Mouse (Mus musculus): ENCODE data around the gene Foxd4. TPM values are rescaled to one million over a fixed set of nuclear protein-coding genes. Genes with fewer than 3 reads are reported as not detected.

The Foxd4 gene
- polyA plus RNA-seq, 1 experiment from 2014 or later: not detected

GRCm38 (mm10) chr19:24873873-24874272, 27.1 kb downstream of the Foxd4 start:
- Histone ChIP-seq H3K4me3 (no peak overlapping the region), H3K9me3 (replicated peaks) (no peaks in the 10 kb centered on the region), H3K27me3 (peaks cover 8% of the 10 kb centered on the region), H3K4me1 (replicated peaks) (peaks cover 12% of the 10 kb centered on the region; the same call in 1 of the 2 replicates), H3K27ac (no peak overlapping the region), H3K4me2 (no peak overlapping the region), H3K36me3 (no peaks in the 10 kb centered on the region), H3K9ac (no peak overlapping the region)
- ATAC-seq (replicated peaks; ENCODE audit: insufficient number of reproducible peaks, insufficient read depth, low FRiP score, low read depth): no peak
- 20% methylated on average over 2 of the region's 2 CpGs for WGBS

- Histone ChIP-seq H3K27ac (no peak overlapping the region), H3K9me3 (replicated peaks) (no peaks in the 10 kb centered on the region), H3K4me2 (peak overlapping the region; percentile 72), H3K36me3 (no peaks in the 10 kb centered on the region), H3K9ac (no peak overlapping the region), H3K4me3 (peak overlapping the region; percentile 49), H3K27me3 (peaks cover 8% of the 10 kb centered on the region), H3K4me1 (replicated peaks) (peaks cover 12% of the 10 kb centered on the region; the same call in 1 of the 2 replicates)
- ATAC-seq (replicated peaks; ENCODE audit: insufficient number of reproducible peaks, insufficient read depth, low FRiP score, low read depth): no peak
- 13% methylated on average over 18 of the region's 18 CpGs for WGBS
These were observed 29.9 kb downstream of the Foxd4 start for GRCm38 (mm10) chr19:24871037-24871635.

- Histone ChIP-seq H3K4me1 (replicated peaks) (peaks cover 14% of the 10 kb centered on the region), H3K9me3 (replicated peaks) (no peaks in the 10 kb centered on the region), H3K27me3 (peaks cover 4% of the 10 kb centered on the region; the same call in 1 of the 2 replicates), H3K4me3 (no peak overlapping the region), H3K27ac (no peak overlapping the region), H3K4me2 (no peak overlapping the region), H3K9ac (no peak overlapping the region), H3K36me3 (no peaks in the 10 kb centered on the region)
- no peak for ATAC-seq (replicated peaks; ENCODE audit: insufficient number of reproducible peaks, insufficient read depth, low FRiP score, low read depth)
- WGBS: 81% methylated on average over 9 of the region's 9 CpGs
These were observed 35.6 kb downstream of the Foxd4 start for GRCm38 (mm10) chr19:24865436-24865835.

GRCm38 (mm10) chr19:24861612-24862451, 39.2 kb downstream of the Foxd4 start, which contains the start of gene Pgm5:
Gene Pgm5, minus strand, starts transcription at chr19:24861855.
- peaks cover 24% of the 10 kb centered on the region for H3K4me1 ChIP-seq (replicated peaks)
- peak within 1 kb of the TSS; percentile 93 for H3K27ac ChIP-seq
- peak; percentile 88 for ATAC-seq (replicated peaks; ENCODE audit: insufficient number of reproducible peaks, insufficient read depth, low FRiP score, low read depth)
- H3K4me2 ChIP-seq: peak within 1 kb of the TSS; percentile 75
- H3K36me3 ChIP-seq: no peaks in the 10 kb centered on the region
- H3K9ac ChIP-seq: peak within 1 kb of the TSS; percentile 84
- peak within 1 kb of the TSS; percentile 72 for H3K4me3 ChIP-seq
- no peaks in the 10 kb centered on the region for H3K9me3 ChIP-seq (replicated peaks)
- H3K27me3 ChIP-seq: peaks cover 4% of the 10 kb centered on the region; the same call in 1 of the 2 replicates
- WGBS: under 1% methylated on average over 38 of the region's 39 CpGs

GRCm38 (mm10) chr19:24861276-24861611, 39.8 kb downstream of the Foxd4 start:
- H3K36me3 ChIP-seq: no peaks in the 10 kb centered on the region
- ATAC-seq (replicated peaks; ENCODE audit: insufficient number of reproducible peaks, insufficient read depth, low FRiP score, low read depth): peak; percentile 28; the same call in 1 of the 2 replicates
- peaks cover 4% of the 10 kb centered on the region; the same call in 1 of the 2 replicates for H3K27me3 ChIP-seq
- peak overlapping the region; percentile 93 for H3K27ac ChIP-seq
- H3K4me1 ChIP-seq (replicated peaks): peaks cover 26% of the 10 kb centered on the region
- H3K4me3 ChIP-seq: peak overlapping the region; percentile 72
- peak overlapping the region; percentile 84 for H3K9ac ChIP-seq
- no peaks in the 10 kb centered on the region for H3K9me3 ChIP-seq (replicated peaks)
- 13% methylated on average over 13 of the region's 13 CpGs for WGBS
- H3K4me2 ChIP-seq: peak overlapping the region; percentile 75

GRCm38 (mm10) chr19:24851456-24852315, 49.3 kb downstream of the Foxd4 start:
- 53% methylated on average over 21 of the region's 21 CpGs for WGBS
- no peak for ATAC-seq (replicated peaks; ENCODE audit: insufficient number of reproducible peaks, insufficient read depth, low FRiP score, low read depth)
- no peak overlapping the region for H3K4me3 ChIP-seq
- H3K9me3 ChIP-seq (replicated peaks): no peaks in the 10 kb centered on the region
- peaks cover 39% of the 10 kb centered on the region for H3K4me1 ChIP-seq (replicated peaks)
- H3K9ac ChIP-seq: no peak overlapping the region
- H3K4me2 ChIP-seq: peak overlapping the region; percentile 26
- H3K27ac ChIP-seq: peak overlapping the region; percentile 54
- H3K36me3 ChIP-seq: no peaks in the 10 kb centered on the region
- no peaks in the 10 kb centered on the region for H3K27me3 ChIP-seq

Small RNA genes lying within 50 kb of the gene (microRNA-seq; reads per million reads assigned to microRNA genes)
- gene Mir3084-1: not detected

Other genes with a start within 250 kb of the Foxd4 start
- gene Tmem252, start 227.2 kb downstream of the Foxd4 start, polyA plus RNA-seq (2015; fragmentation: Nextera tagmentation; extraction: Ambion mirVana): 3.9 and 4.0 TPM in 2 replicates
- 6.1 and 7.6 TPM in 2 replicates for gene Pgm5, start 39.3 kb downstream of the Foxd4 start, polyA plus RNA-seq (2015; fragmentation: Nextera tagmentation; extraction: Ambion mirVana)
- 605 and 775 TPM in 2 replicates for gene Gm10053, start 25.5 kb downstream of the Foxd4 start, polyA plus RNA-seq (2015; fragmentation: Nextera tagmentation; extraction: Ambion mirVana)
- 14.2 and 16.1 TPM in 2 replicates for gene Cbwd1, start 60.4 kb upstream of the Foxd4 start, polyA plus RNA-seq (2015; fragmentation: Nextera tagmentation; extraction: Ambion mirVana)
- gene Dock8, start 98.3 kb upstream of the Foxd4 start, polyA plus RNA-seq (2015; fragmentation: Nextera tagmentation; extraction: Ambion mirVana): 3.8 and 8.0 TPM in 2 replicates

Measured in heart, embryonic 15.5 days (tissue).